Mouse (Mus musculus) ZHBTc4 (cell line): ENCODE data around the gene Lrrfip2.

Source experiments
- DNase-seq: peaks from one replicate; pipeline ENCODE4 v3.0.0-alpha.2; 2011; ENCODE audit warnings: low read depth, low spot score

Lrrfip2 gene

GRCm38 (mm10) chr9:111275156-111275555 lies 157.8 kb downstream of the Lrrfip2 start:
- DNase-seq: no peak
